Mouse (Mus musculus) heart, adult 2 months (tissue): ENCODE measurements around the gene Aldh16a1. TPM values are rescaled to one million over a fixed set of nuclear protein-coding genes. Genes with fewer than 3 reads are reported as not detected.

Experiments used
- DNase-seq, 2 experiments: peaks; one replicate each; pipeline ENCODE4 v3.0.0; 2021
- H3K27ac ChIP-seq: fragments of 200-600 bp; 2 replicates; pipeline ENCODE4 v1.8.1; 2022
- H3K27me3 ChIP-seq: fragments of 200-500 bp; 2 replicates; pipeline ENCODE4 v1.6.1; 2012; ENCODE audit warnings: mild to moderate bottlenecking, low read length, inconsistent platforms, mixed read lengths; ENCODE audit not compliant: control insufficient read depth, insufficient read depth
- H3K36me3 ChIP-seq: fragments of 200-500 bp; 2 replicates; pipeline ENCODE4 v1.6.1; 2012; ENCODE audit warnings: low read length, inconsistent platforms; ENCODE audit not compliant: control insufficient read depth, insufficient read depth
- H3K4me1 ChIP-seq: fragments of 200-500 bp; 2 replicates; pipeline ENCODE4 v1.6.1; 2011; ENCODE audit warnings: low read length; ENCODE audit not compliant: control insufficient read depth, insufficient read depth
- H3K4me3 ChIP-seq: fragments of 200-600 bp; 2 replicates; pipeline ENCODE4 v1.8.1; 2022
- H3K79me2 ChIP-seq: fragments of 200-500 bp; replicated peaks from 2 replicates; pipeline ENCODE4 v1.6.1; 2012; ENCODE audit warnings: mild to moderate bottlenecking, inconsistent platforms, low read length, moderate library complexity, mixed read lengths; ENCODE audit not compliant: control insufficient read depth, insufficient read depth
- H3K9ac ChIP-seq: fragments of 200-500 bp; 2 replicates; pipeline ENCODE4 v1.6.1; 2012; ENCODE audit warnings: low read depth, mild to moderate bottlenecking, control low read depth, inconsistent platforms, low read length, mixed read lengths
- CTCF ChIP-seq: fragments of 200-600 bp; IDR thresholded peaks from 2 replicates; pipeline ENCODE4 v1.8.1; 2022; ENCODE audit warnings: antibody characterized with exemption, mild to moderate bottlenecking, moderate library complexity
- EP300 ChIP-seq: fragments of 200-500 bp; IDR thresholded peaks from 2 replicates; pipeline ENCODE4 v1.6.1; 2011; ENCODE audit warnings: low read depth, low read length, control low read depth; ENCODE audit not compliant: insufficient read depth
- POLR2A ChIP-seq: fragments of 200-500 bp; IDR thresholded peaks from 2 replicates; pipeline ENCODE4 v1.6.1; 2011; ENCODE audit warnings: mild to moderate bottlenecking, low read depth, low read length, control low read depth; ENCODE audit not compliant: insufficient read depth
- WGBS: fragments of 180-500 bp; shearing (Covaris S2); methylation state at CpG from one replicate; pipeline ENCODE4 v1.1.7; 2018; 5-methylcytosine and 5-hydroxymethylcytosine counted together
- intact Hi-C: fragments of 180-260 bp; cut with DNase I; formaldehyde crosslinking; loops from one replicate; pipeline ENCODE4 v1.15.1; 2025
- polyA plus RNA-seq: library from polyadenylated mRNA; depleted of rRNA; stranded (reverse); fragments of >200 nt; gene quantifications from 2 replicates; pipeline ENCODE4 v1.2.3, GENCODE M21; 2012
- total RNA-seq, 2 experiments: library from RNA; stranded (reverse); gene quantifications; 2 replicates each; pipeline ENCODE4 v1.2.3; 2021

Gene Aldh16a1
- total and polyA plus RNA-seq, 3 experiments, result 19.7 to 25.1 (median 23.5) TPM

GRCm38 (mm10) chr7:45167761-45168445, 13.5 kb upstream of the Aldh16a1 start:
- no peak overlapping the region for H3K27ac ChIP-seq
- DNase-seq, result no peak
- no peak overlapping the region for H3K4me3 ChIP-seq
- TF ChIP-seq POLR2A, result no peak
- no peaks in the 10 kb centered on the region; the same call in 1 of the 2 replicates for H3K4me1 ChIP-seq
- intact Hi-C loops, result no loop called here
- no peaks in the 10 kb centered on the region for H3K36me3 ChIP-seq
- H3K9ac ChIP-seq, result no peak overlapping the region
- 13% methylated on average over 19 of the region's 19 CpGs for WGBS
- H3K79me2 ChIP-seq, result no peaks in the 10 kb centered on the region
- peaks cover 8% of the 10 kb centered on the region for H3K27me3 ChIP-seq

GRCm38 (mm10) chr7:45166950-45167401, 12.6 kb upstream of the Aldh16a1 start:
- Histone ChIP-seq H3K27ac (no peak overlapping the region), H3K79me2 (no peaks in the 10 kb centered on the region), H3K4me3 (no peak overlapping the region), H3K27me3 (peaks cover 8% of the 10 kb centered on the region), H3K9ac (no peak overlapping the region), H3K36me3 (no peaks in the 10 kb centered on the region), H3K4me1 (no peaks in the 10 kb centered on the region; the same call in 1 of the 2 replicates)
- no peak for TF ChIP-seq EP300
- TF ChIP-seq POLR2A, result no peak
- no peak for TF ChIP-seq CTCF
- 43% methylated on average over 9 of the region's 10 CpGs for WGBS
- DNase-seq, result no peak
- intact Hi-C loops, result no loop called here

- peaks cover 8% of the 10 kb centered on the region for H3K27me3 ChIP-seq
- H3K27ac ChIP-seq, result no peak overlapping the region
- H3K4me1 ChIP-seq, result peaks cover 2% of the 10 kb centered on the region
- H3K9ac ChIP-seq, result no peak overlapping the region
- no peak overlapping the region for H3K4me3 ChIP-seq
- H3K36me3 ChIP-seq, result no peaks in the 10 kb centered on the region
- 65% methylated on average over 11 of the region's 11 CpGs for WGBS
- no peak for DNase-seq
- H3K79me2 ChIP-seq, result no peaks in the 10 kb centered on the region
- intact Hi-C loops, result no loop called here
- no peak for TF ChIP-seq EP300
- no peak for TF ChIP-seq CTCF
Observed at GRCm38 (mm10) chr7:45165701-45166100, 11.3 kb upstream of the Aldh16a1 start.

GRCm38 (mm10) chr7:45164833-45165232, 10.4 kb upstream of the Aldh16a1 start:
- TF ChIP-seq EP300 (no peak), POLR2A (no peak), CTCF (no peak)
- no peak for DNase-seq
- Histone ChIP-seq H3K9ac (no peak overlapping the region), H3K4me1 (peaks cover 2% of the 10 kb centered on the region), H3K27ac (no peak overlapping the region), H3K36me3 (no peaks in the 10 kb centered on the region), H3K4me3 (no peak overlapping the region), H3K27me3 (peaks cover 8% of the 10 kb centered on the region), H3K79me2 (no peaks in the 10 kb centered on the region)
- intact Hi-C loops, result loop anchor here (5.0 kb wide), 1 partner anchor 132 kb away; no protein-coding TSS in a partner anchor
- 47% methylated on average over 5 of the region's 5 CpGs for WGBS

GRCm38 (mm10) chr7:45163735-45164490, 9.5 kb upstream of the Aldh16a1 start, which contains the start of gene Slc17a7:
Slc17a7 (plus strand) TSS chr7:45163949.
- 5% methylated on average over 41 of the region's 41 CpGs for WGBS
- TF ChIP-seq POLR2A (no peak), CTCF (no peak), EP300 (no peak)
- intact Hi-C loops, result loop anchor here (5.0 kb wide), 1 partner anchor 133 kb away; no protein-coding TSS in a partner anchor
- H3K27me3 ChIP-seq, result peaks cover 7% of the 10 kb centered on the region
- peaks cover 2% of the 10 kb centered on the region for H3K4me1 ChIP-seq
- H3K27ac ChIP-seq, result no peak within 1 kb of the TSS
- H3K36me3 ChIP-seq, result no peaks in the 10 kb centered on the region
- H3K79me2 ChIP-seq, result no peaks in the 10 kb centered on the region
- peak within 1 kb of the TSS; percentile 39 for H3K4me3 ChIP-seq
- DNase-seq, result no peak
- no peak within 1 kb of the TSS for H3K9ac ChIP-seq
